Mouse (Mus musculus) forebrain, embryonic 16.5 days (tissue): ENCODE results near the gene Sept4. TPM values are rescaled to one million over a fixed set of nuclear protein-coding genes. Genes with fewer than 3 reads are reported as not detected.

ENCODE experiments used
- polyA plus RNA-seq: library from polyadenylated mRNA; unstranded; fragments of >200 nt; fragmentation: Nextera tagmentation; extraction: Ambion mirVana; gene quantifications from 2 replicates; pipeline ENCODE4 v1.2.1, GENCODE M21; 2015

Gene Sept4
- polyA plus RNA-seq, 1 experiment from 2014 or later: 21.9 TPM

Other genes starting within 250 kb of the Sept4 start
- 23.1 and 26.5 TPM in 2 replicates for gene Ppm1e, start 209.9 kb upstream of the Sept4 start, polyA plus RNA-seq
- gene Rad51c, start 163.9 kb upstream of the Sept4 start, polyA plus RNA-seq: 7.4 and 7.7 TPM in 2 replicates
- 0.63 TPM in 1 of 2 replicates, not detected in the other for gene Tex14, start 163.8 kb upstream of the Sept4 start, polyA plus RNA-seq
- not detected in 2 replicates for gene Gm11492, start 2.2 kb upstream of the Sept4 start, polyA plus RNA-seq
- 65.1 and 71.5 TPM in 2 replicates for gene Mtmr4, start 23.3 kb downstream of the Sept4 start, polyA plus RNA-seq
- gene Hsf5, start 48.3 kb downstream of the Sept4 start, polyA plus RNA-seq: 0.45 and 0.46 TPM in 2 replicates
- gene Rnf43, start 93.8 kb downstream of the Sept4 start, polyA plus RNA-seq: 0.76 and 1.9 TPM in 2 replicates
- 133 and 147 TPM in 2 replicates for gene Supt4a, start 168.6 kb downstream of the Sept4 start, polyA plus RNA-seq
- gene Tspoap1, start 191.6 kb downstream of the Sept4 start, polyA plus RNA-seq: 26.4 and 47.4 TPM in 2 replicates
- 0.29 and 0.80 TPM in 2 replicates for gene Mpo, start 224.7 kb downstream of the Sept4 start, polyA plus RNA-seq